Mouse (Mus musculus) myocyte (in vitro differentiated cells): ENCODE data around the gene Cacnb2.

ENCODE experiments used
- E2F4 ChIP-seq: IDR thresholded peaks from one replicate; pipeline ENCODE4 v1.6.1; 2011; ENCODE audit warnings: mild to moderate bottlenecking, control low read depth, moderate library complexity; ENCODE audit not compliant: insufficient read depth
- MAX ChIP-seq: IDR thresholded peaks from one replicate; pipeline ENCODE4 v1.6.1; 2011; ENCODE audit warnings: low read depth, mild to moderate bottlenecking, control low read depth
- MYOD1 ChIP-seq, 3 experiments: IDR thresholded peaks; one replicate each; pipeline ENCODE4 v1.6.1; 2011; ENCODE audit warnings: control low read depth in 2 of 3, low read depth in 2 of 3, mild to moderate bottlenecking in 2 of 3, moderate library complexity in 1 of 3; ENCODE audit not compliant: insufficient read length in 2 of 3, control insufficient read depth in 1 of 3
- POLR2A ChIP-seq: IDR thresholded peaks from one replicate; pipeline ENCODE4 v1.6.1; 2011; ENCODE audit warnings: low read depth, mild to moderate bottlenecking, control low read depth, moderate library complexity; ENCODE audit not compliant: insufficient read length
- POLR2AphosphoS2 ChIP-seq: IDR thresholded peaks from one replicate; pipeline ENCODE4 v1.6.1; 2011; ENCODE audit warnings: low read depth, control low read depth; ENCODE audit not compliant: insufficient read length
- TCF12 ChIP-seq: IDR thresholded peaks from one replicate; pipeline ENCODE4 v1.6.1; 2011; ENCODE audit warnings: mild to moderate bottlenecking, control low read depth; ENCODE audit not compliant: poor library complexity, insufficient read depth, severe bottlenecking
- USF1 ChIP-seq: IDR thresholded peaks from one replicate; pipeline ENCODE4 v1.6.1; 2011; ENCODE audit warnings: low read depth, mild to moderate bottlenecking, control low read depth, moderate library complexity

- TF ChIP-seq POLR2A, result no peak
- no peak for TF ChIP-seq MYOD1 (IDR thresholded peaks at IDR 0.05; ENCODE audit: control insufficient read depth in 1 of 3, insufficient read length in 2 of 3, low read depth in 2 of 3)
- TF ChIP-seq POLR2AphosphoS2, result no peak
- TF ChIP-seq TCF12, result no peak
- no peak for TF ChIP-seq MAX
- no peak for TF ChIP-seq E2F4
- TF ChIP-seq USF1, result no peak
Observed at GRCm38 (mm10) chr2:14774857-14775495, 172.1 kb downstream of the Cacnb2 start.
